8 mouse cellular contexts compared by ENCODE assay signal in the genomic region with DNA sequence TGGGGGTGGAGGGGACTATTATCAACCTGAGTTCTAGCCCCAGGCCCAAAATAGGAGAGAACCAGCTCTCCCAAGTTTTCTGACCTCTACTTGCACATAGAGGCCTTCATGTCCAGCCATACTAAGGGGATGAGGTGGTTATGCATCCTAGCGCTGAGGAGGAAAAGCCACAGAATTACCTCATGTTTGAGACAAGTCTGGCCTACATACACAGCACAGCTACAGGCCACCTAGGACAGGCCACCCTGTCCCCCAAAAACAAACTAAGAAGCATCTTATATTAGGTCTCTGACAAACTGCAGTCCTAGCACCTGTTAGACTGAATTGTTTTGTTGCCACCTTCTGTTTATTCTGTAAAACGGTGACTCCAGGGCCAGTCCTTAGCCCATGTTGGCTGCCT. TPM values are rescaled to one million over a fixed set of nuclear protein-coding genes. Genes with fewer than 3 reads are reported as not detected.
A peak's percentile ranks its signal among the peaks of the same experiment; 100 is the strongest.
DNase-seq lines count a peak whose midpoint lies in the region; ATAC-seq and TF ChIP-seq lines count a peak whose summit lies in the region.

No protein-coding gene starts in this region.

- WGBS in forebrain, postnatal 0 days, result 32% methylated on average over 2 of the region's 2 CpGs
- 66% methylated on average over 2 of the region's 2 CpGs for WGBS in liver, postnatal 0 days (ENCODE audit: insufficient replicate concordance)

- H3K27ac ChIP-seq in CH12.LX (ENCODE audit: insufficient read depth, low read depth), result no peak overlapping the region
- peak overlapping the region; percentile 100; the same call in 1 of the 2 replicates for H3K27ac ChIP-seq in forebrain, postnatal 0 days (ENCODE audit: low read depth, low read length)
- peak overlapping the region; percentile 97 for H3K27ac ChIP-seq in liver, postnatal 0 days (ENCODE audit: low read depth)

- intact Hi-C loops in left cerebral cortex, postnatal 25 days (cut with DNase I), result no loop called here

- in situ Hi-C loops in CH12.LX (cut with MboI; ENCODE audit: low pct_ligation_motif_present, low pct_unique_long_range_greater_than_20kb, low sequenced_read_pairs), result no loop called here

- no peak for ATAC-seq in forebrain, postnatal 0 days
- no peak for ATAC-seq in liver, postnatal 0 days
- no peak for ATAC-seq in monocyte, adult 5-6 weeks (replicated peaks; ENCODE audit: insufficient number of reproducible peaks, low FRiP score, low TSS enrichment, poor library complexity, severe bottlenecking)

- no peak for TF ChIP-seq RAD21 in CH12.LX (IDR thresholded peaks at IDR 0.05; ENCODE audit: low read depth, low read length)

- H3K4me1 ChIP-seq in CH12.LX (ENCODE audit: control insufficient read depth in 1 of 2, insufficient read depth in 2 of 2), result peaks cover 3 to 33% of the 10 kb centered on the region in 2 experiments; a peak in 3 of 4 replicates
- peaks cover 11% of the 10 kb centered on the region for H3K4me1 ChIP-seq in forebrain, postnatal 0 days (ENCODE audit: insufficient read depth)
- H3K4me1 ChIP-seq in liver, postnatal 0 days (ENCODE audit: insufficient read depth), result peaks cover 15% of the 10 kb centered on the region

- H3K27me3 ChIP-seq in CH12.LX (replicated peaks), result no peaks in the 10 kb centered on the region
- no peaks in the 10 kb centered on the region for H3K27me3 ChIP-seq in forebrain, postnatal 0 days (ENCODE audit: insufficient read depth, low read length)
- H3K27me3 ChIP-seq in liver, postnatal 0 days (ENCODE audit: insufficient read depth, low read length), result no peaks in the 10 kb centered on the region

- H3K36me3 ChIP-seq in CH12.LX (replicated peaks in 1 of 2; ENCODE audit: control insufficient read depth in 1 of 2, insufficient read depth in 1 of 2, low read length in 1 of 2), result peaks cover 0 to 10% of the 10 kb centered on the region in 2 experiments
- H3K36me3 ChIP-seq in forebrain, postnatal 0 days (ENCODE audit: insufficient read depth), result no peaks in the 10 kb centered on the region
- H3K36me3 ChIP-seq in liver, postnatal 0 days (replicated peaks; ENCODE audit: insufficient read depth, low read length), result no peaks in the 10 kb centered on the region

- H3K4me2 ChIP-seq in CH12.LX (ENCODE audit: insufficient read depth, low read depth, poor library complexity, severe bottlenecking), result peak overlapping the region; percentile 73
- H3K4me2 ChIP-seq in forebrain, postnatal 0 days (ENCODE audit: low read depth), result peak overlapping the region; percentile 71
- peak overlapping the region; percentile 94 for H3K4me2 ChIP-seq in liver, postnatal 0 days (ENCODE audit: low read depth, low read length)

- no peak overlapping the region for H3K9ac ChIP-seq in CH12.LX (ENCODE audit: insufficient read depth, low read depth)
- peak overlapping the region; percentile 88 for H3K9ac ChIP-seq in forebrain, postnatal 0 days
- H3K9ac ChIP-seq in liver, postnatal 0 days (replicated peaks), result 0 out of 2 replicates have a peak overlapping the region, but pooled peaks have one; percentile 77

- no peak for TF ChIP-seq POLR2A in CH12.LX (IDR thresholded peaks at IDR 0.05; ENCODE audit: low read depth, low read length)

- TF ChIP-seq CTCF in CH12.LX (conservative IDR thresholded peaks at IDR 0.05 in 1 of 2, IDR thresholded peaks at IDR 0.05 in 1 of 2; ENCODE audit: low read depth in 2 of 2, low read length in 2 of 2), result no peak
- TF ChIP-seq CTCF in forebrain, postnatal 0 days (IDR thresholded peaks at IDR 0.05; ENCODE audit: low read depth), result no peak
- no peak for TF ChIP-seq CTCF in liver, postnatal 0 days (IDR thresholded peaks at IDR 0.05; ENCODE audit: low read depth)

- peaks cover 34% of the 10 kb centered on the region for H3K79me2 ChIP-seq in CH12.LX (replicated peaks; ENCODE audit: control insufficient read depth, extremely low read depth, insufficient read depth, poor library complexity, severe bottlenecking)

- dilution Hi-C loops in CH12.LX (cut with MboI; ENCODE audit: extremely low pct_ligation_motif_present, extremely low pct_unique_long_range_greater_than_20kb, low sequenced_read_pairs), result no loop called here

- no peaks in the 10 kb centered on the region for H3K9me3 ChIP-seq in CH12.LX (replicated peaks; ENCODE audit: low read length)
- no peaks in the 10 kb centered on the region for H3K9me3 ChIP-seq in forebrain, postnatal 0 days (ENCODE audit: low read length)
- H3K9me3 ChIP-seq in liver, postnatal 0 days (ENCODE audit: low read length), result no peaks in the 10 kb centered on the region

- TF ChIP-seq EP300 in CH12.LX (IDR thresholded peaks at IDR 0.05; ENCODE audit: low read length), result no peak
- no peak for TF ChIP-seq EP300 in liver, postnatal 0 days (IDR thresholded peaks at IDR 0.05; ENCODE audit: low read depth)

- DNase-seq in embryo, embryonic 9.5 days (ENCODE audit: extremely low spot score), result peak; percentile 32
- DNase-seq in embryo, embryonic 11 days, result no peak
- DNase-seq in CH12.LX (ENCODE audit: extremely low read depth), result no peak
- no peak for DNase-seq in forebrain, postnatal 0 days
- no peak for DNase-seq in liver, postnatal 0 days
- no peak for DNase-seq in left cerebral cortex, postnatal 25 days (ENCODE audit: low spot score in 2 of 2)
- DNase-seq in layer of hippocampus, adult 18-20 months (ENCODE audit: low spot score in 2 of 2), result no peak

- H3K4me3 ChIP-seq in CH12.LX (replicated peaks in 1 of 3; ENCODE audit: low read depth in 2 of 3, low read length in 2 of 3, poor library complexity in 1 of 3), result peak overlapping the region in 2 of 3 experiments; percentile 13 to 99
- H3K4me3 ChIP-seq in forebrain, postnatal 0 days (ENCODE audit: low read depth, low read length), result peak overlapping the region; percentile 79
- H3K4me3 ChIP-seq in liver, postnatal 0 days (ENCODE audit: low read depth, low read length), result no peak overlapping the region

TF ChIP-seq in CH12.LX, 34 proteins besides CTCF, POLR2A, EP300 and RAD21:
- no peak for TF ChIP-seq ZNF384 (IDR thresholded peaks at IDR 0.05; ENCODE audit: low read depth, low read length)
- TF ChIP-seq ZKSCAN1 (IDR thresholded peaks at IDR 0.05; ENCODE audit: borderline replicate concordance, low read depth, low read length), result no peak
- no peak for TF ChIP-seq MXI1 (IDR thresholded peaks at IDR 0.05; ENCODE audit: low read depth, low read length)
- TF ChIP-seq NELFE (IDR thresholded peaks at IDR 0.05; ENCODE audit: low read depth, low read length), result no peak
- TF ChIP-seq MYC (IDR thresholded peaks at IDR 0.05; ENCODE audit: low read depth, low read length), result no peak
- no peak for TF ChIP-seq JUN (IDR thresholded peaks at IDR 0.05; ENCODE audit: insufficient read depth, low read depth, low read length)
- TF ChIP-seq ZC3H11A (IDR thresholded peaks at IDR 0.05; ENCODE audit: low read depth, low read length), result no peak
- no peak for TF ChIP-seq HCFC1 (IDR thresholded peaks at IDR 0.05; ENCODE audit: low read depth, low read length)
- TF ChIP-seq MAX (IDR thresholded peaks at IDR 0.05; ENCODE audit: low read length), result no peak
- no peak for TF ChIP-seq USF2 (conservative IDR thresholded peaks at IDR 0.05; ENCODE audit: low read depth, low read length)
- TF ChIP-seq CHD1 (IDR thresholded peaks at IDR 0.05; ENCODE audit: low read depth, low read length), result no peak
- TF ChIP-seq ELF1 (IDR thresholded peaks at IDR 0.05; ENCODE audit: low read depth, low read length), result no peak
- TF ChIP-seq ZMIZ1 (IDR thresholded peaks at IDR 0.05; ENCODE audit: low read depth, low read length), result no peak
- TF ChIP-seq USF1 (IDR thresholded peaks at IDR 0.05; ENCODE audit: low read depth, low read length), result no peak
TF ChIP-seq in CH12.LX: peak in this region for 0.

RNA-seq across cellular contexts. Expression of gene Khdrbs1, which starts 1.4 kb away (rescaled TPM):
- 58.6 and 65.9 TPM in 2 replicates for total RNA-seq in CH12.LX (2012; rRNA removed)
- 67.4 and 79.0 TPM in 2 replicates for total RNA-seq in CH12.LX (2014; rRNA removed)
- polyA plus RNA-seq in CH12.LX (2012; ENCODE audit: insufficient read length, low read depth), result 125 TPM in 2 replicates
- 108 and 128 TPM in 2 replicates for total RNA-seq in forebrain, postnatal 0 days (2014; rRNA removed)
- polyA plus RNA-seq in forebrain, postnatal 0 days (2015; fragmentation: Nextera tagmentation; extraction: Ambion mirVana), result 90.5 and 105 TPM in 2 replicates
- 18.7 and 19.6 TPM in 2 replicates for polyA plus RNA-seq in liver, postnatal 0 days (2015; fragmentation: Nextera tagmentation; extraction: Ambion mirVana)
- 10 to 100 TPM; 87.6 to 88.7 TPM for total RNA-seq in left cerebral cortex, postnatal 25 days (2021)
- 10 to 100 TPM; 82.7 to 88.7 TPM for total RNA-seq in layer of hippocampus, adult 18-20 months (2021)
- 89.2 to 110 TPM (median 89.5 TPM) in 3 replicates for total RNA-seq in monocyte, adult 5-6 weeks (2017)

RNA-seq across cellular contexts. Expression of gene Tmem39b, which starts 46.9 kb away (rescaled TPM):
- total RNA-seq in CH12.LX (2012; rRNA removed) (11.3 and 11.9 TPM in 2 replicates), CH12.LX (2014; rRNA removed) (13.9 and 14.6 TPM in 2 replicates)
- polyA plus RNA-seq in CH12.LX (2012; ENCODE audit: insufficient read length, low read depth), result 33.5 and 37.7 TPM in 2 replicates
- 17.2 and 23.0 TPM in 2 replicates for total RNA-seq in forebrain, postnatal 0 days (2014; rRNA removed)
- polyA plus RNA-seq in forebrain, postnatal 0 days (2015; fragmentation: Nextera tagmentation; extraction: Ambion mirVana), result 15.3 and 16.1 TPM in 2 replicates
- 2.2 and 2.3 TPM in 2 replicates for polyA plus RNA-seq in liver, postnatal 0 days (2015; fragmentation: Nextera tagmentation; extraction: Ambion mirVana)
- 10 to 100 TPM; 13.0 to 13.4 TPM for total RNA-seq in left cerebral cortex, postnatal 25 days (2021)
- total RNA-seq in layer of hippocampus, adult 18-20 months (2021), result 10 to 100 TPM; 12.8 to 15.5 TPM
- 4.0 to 6.4 TPM (median 4.1 TPM) in 3 replicates for total RNA-seq in monocyte, adult 5-6 weeks (2017)
